Mouse (Mus musculus) lung, adult 2 months (tissue): ENCODE measurements around the gene She.

Source experiments
- CTCF ChIP-seq: fragments of 200-500 bp; IDR thresholded peaks from 2 replicates; pipeline ENCODE4 v1.5.1; 2011; ENCODE audit warnings: mild to moderate bottlenecking, low read length, control low read depth; ENCODE audit not compliant: insufficient read depth
- POLR2A ChIP-seq: fragments of 200-500 bp; IDR thresholded peaks from 2 replicates; pipeline ENCODE4 v1.6.1; 2011; ENCODE audit warnings: low read depth, mild to moderate bottlenecking, control low read depth, low read length, borderline replicate concordance; ENCODE audit errors: extremely low read depth

- TF ChIP-seq CTCF (0 out of 2 replicates have a peak, but pooled peaks have one; percentile 7), POLR2A (no peak)
Measured at GRCm38 (mm10) chr3:89806751-89807150, 24.4 kb upstream of the She start.
